Mouse (Mus musculus): ENCODE measurements around the gene Defa35. TPM values are rescaled to one million over a fixed set of nuclear protein-coding genes. Genes with fewer than 3 reads are reported as not detected.
"Not testable (repeated sequence)": the region's sequence is repeated elsewhere in the genome, so short reads cannot be mapped to it uniquely, and the experiment has no call there.

Gene Defa35
- polyA plus RNA-seq (2014; fragmentation: Nextera tagmentation; extraction: Ambion mirVana): not detected in 2 replicates

DNA sequence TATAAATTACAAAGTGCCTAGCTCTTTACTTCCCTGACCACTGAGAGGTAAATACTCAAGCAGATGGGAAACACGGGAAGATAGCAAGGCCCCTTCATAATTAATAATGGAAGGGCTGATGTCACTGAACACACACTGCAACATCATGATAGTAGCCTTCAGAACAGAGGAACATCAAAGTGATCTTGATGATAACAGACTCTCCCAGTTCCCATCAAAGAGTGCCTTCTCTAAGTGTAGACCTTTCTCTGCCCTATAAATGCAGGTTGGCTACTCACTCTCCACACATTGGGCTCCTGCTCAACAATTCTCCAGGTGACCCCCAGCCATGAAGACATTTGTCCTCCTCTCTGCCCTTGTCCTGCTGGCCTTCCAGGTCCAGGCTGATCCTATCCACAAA is at the start of gene Defa35:
Defa35 (plus strand) TSS at position 301 of the 400 bp plus-strand sequence.
- H3K4me3 ChIP-seq (replicated peaks; ENCODE audit: low read depth, low read length); H3K4me2 ChIP-seq (ENCODE audit: low read length); H3K27me3 ChIP-seq (ENCODE audit: control insufficient read depth, insufficient read depth, low read length); H3K9ac ChIP-seq (replicated peaks; ENCODE audit: low read length); H3K36me3 ChIP-seq (ENCODE audit: control insufficient read depth, insufficient read depth, low read length); DNase-seq; H3K27ac ChIP-seq (replicated peaks; ENCODE audit: low read depth, low read length); ATAC-seq (ENCODE audit: low FRiP score, low TSS enrichment); H3K4me1 ChIP-seq (ENCODE audit: control insufficient read depth, insufficient read depth, low read length); H3K9me3 ChIP-seq (ENCODE audit: control insufficient read depth, low read length): not testable (repeated sequence)
- 87% methylated on average over 1 of the region's 1 CpGs for WGBS

DNA sequence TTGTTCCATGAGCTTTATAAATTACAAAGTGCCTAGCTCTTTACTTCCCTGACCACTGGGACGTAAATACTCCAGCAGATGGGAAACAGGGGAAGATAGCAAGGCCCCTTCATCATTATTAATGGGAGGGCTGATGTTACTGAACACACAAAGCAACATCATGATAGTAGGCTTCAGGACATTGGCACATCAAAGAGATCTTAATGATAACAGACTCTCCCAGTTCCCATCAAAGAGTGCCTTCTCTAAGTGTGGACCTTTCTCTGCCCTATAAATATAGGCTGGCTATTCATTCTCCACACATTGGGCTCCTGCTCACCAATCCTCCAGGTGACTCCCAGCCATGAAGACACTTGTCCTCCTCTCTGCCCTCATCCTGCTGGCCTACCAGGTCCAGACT is 39.6 kb upstream of the Defa35 start, which contains the start of gene Defa21:
Defa21 (plus strand) TSS at position 301 of the 400 bp plus-strand sequence.
- H3K4me3 ChIP-seq (replicated peaks; ENCODE audit: low read depth, low read length); H3K36me3 ChIP-seq (ENCODE audit: control insufficient read depth, insufficient read depth, low read length); H3K27me3 ChIP-seq (ENCODE audit: control insufficient read depth, insufficient read depth, low read length); H3K4me1 ChIP-seq (ENCODE audit: control insufficient read depth, insufficient read depth, low read length); DNase-seq; H3K4me2 ChIP-seq (ENCODE audit: low read length); ATAC-seq (ENCODE audit: low FRiP score, low TSS enrichment); H3K27ac ChIP-seq (replicated peaks; ENCODE audit: low read depth, low read length); H3K9ac ChIP-seq (replicated peaks; ENCODE audit: low read length); H3K9me3 ChIP-seq (ENCODE audit: control insufficient read depth, low read length): not testable (repeated sequence)
- no CpG with 5 or more reads among the region's 1 CpGs for WGBS

DNA sequence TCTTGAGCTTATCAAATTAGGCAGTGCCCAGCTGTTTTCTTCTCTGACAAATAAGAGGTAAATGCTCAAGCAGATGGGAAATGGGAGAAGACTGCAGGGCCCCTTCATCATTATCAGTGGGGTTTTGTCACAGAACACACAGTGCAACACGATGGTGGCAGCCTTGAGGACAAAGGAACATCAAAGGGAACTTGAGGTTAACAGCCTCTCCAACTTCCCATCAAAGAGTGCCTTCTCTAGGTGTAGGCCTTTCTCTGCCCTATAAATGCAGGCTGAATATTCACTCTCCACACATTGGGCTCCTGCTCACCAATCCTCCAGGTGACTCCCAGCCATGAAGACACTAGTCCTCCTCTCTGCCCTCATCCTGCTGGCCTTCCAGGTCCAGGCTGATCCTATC is 10.1 kb upstream of the Defa35 start, which contains the start of gene Defa23:
Defa23 (plus strand) TSS at position 301 of the 400 bp plus-strand sequence.
- no CpG with 5 or more reads among the region's 1 CpGs for WGBS
- H3K4me1 ChIP-seq (ENCODE audit: control insufficient read depth, insufficient read depth, low read length); H3K27me3 ChIP-seq (ENCODE audit: control insufficient read depth, insufficient read depth, low read length); ATAC-seq (ENCODE audit: low FRiP score, low TSS enrichment); DNase-seq; H3K4me2 ChIP-seq (ENCODE audit: low read length); H3K36me3 ChIP-seq (ENCODE audit: control insufficient read depth, insufficient read depth, low read length); H3K9me3 ChIP-seq (ENCODE audit: control insufficient read depth, low read length); H3K27ac ChIP-seq (replicated peaks; ENCODE audit: low read depth, low read length); H3K4me3 ChIP-seq (replicated peaks; ENCODE audit: low read depth, low read length); H3K9ac ChIP-seq (replicated peaks; ENCODE audit: low read length): not testable (repeated sequence)

DNA sequence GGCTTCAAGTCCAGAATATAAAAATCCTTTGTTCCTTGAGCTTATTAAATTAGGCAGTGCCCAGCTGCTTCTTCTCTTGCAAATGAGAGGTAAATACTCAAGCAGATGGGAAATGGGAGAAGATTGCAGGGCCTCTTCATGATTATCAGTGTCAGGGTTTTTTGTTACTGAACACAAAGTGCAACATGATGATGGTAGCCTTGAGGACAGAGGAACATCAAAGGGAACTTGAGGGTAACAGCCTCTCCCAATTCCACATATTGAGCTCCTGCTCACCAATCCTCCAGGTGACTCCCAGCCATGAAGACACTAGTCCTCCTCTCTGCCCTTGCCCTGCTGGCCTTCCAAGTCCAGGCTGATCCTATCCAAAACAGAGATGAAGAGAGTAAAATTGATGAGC is 19.3 kb downstream of the Defa35 start, which contains the start of gene Defa25:
Defa25 (plus strand) TSS at position 301 of the 400 bp plus-strand sequence.
- H3K9ac ChIP-seq (replicated peaks; ENCODE audit: low read length); H3K4me1 ChIP-seq (ENCODE audit: control insufficient read depth, insufficient read depth, low read length); H3K4me2 ChIP-seq (ENCODE audit: low read length); ATAC-seq (ENCODE audit: low FRiP score, low TSS enrichment); H3K27ac ChIP-seq (replicated peaks; ENCODE audit: low read depth, low read length); H3K36me3 ChIP-seq (ENCODE audit: control insufficient read depth, insufficient read depth, low read length); H3K27me3 ChIP-seq (ENCODE audit: control insufficient read depth, insufficient read depth, low read length); DNase-seq; H3K9me3 ChIP-seq (ENCODE audit: control insufficient read depth, low read length); H3K4me3 ChIP-seq (replicated peaks; ENCODE audit: low read depth, low read length): not testable (repeated sequence)

DNA sequence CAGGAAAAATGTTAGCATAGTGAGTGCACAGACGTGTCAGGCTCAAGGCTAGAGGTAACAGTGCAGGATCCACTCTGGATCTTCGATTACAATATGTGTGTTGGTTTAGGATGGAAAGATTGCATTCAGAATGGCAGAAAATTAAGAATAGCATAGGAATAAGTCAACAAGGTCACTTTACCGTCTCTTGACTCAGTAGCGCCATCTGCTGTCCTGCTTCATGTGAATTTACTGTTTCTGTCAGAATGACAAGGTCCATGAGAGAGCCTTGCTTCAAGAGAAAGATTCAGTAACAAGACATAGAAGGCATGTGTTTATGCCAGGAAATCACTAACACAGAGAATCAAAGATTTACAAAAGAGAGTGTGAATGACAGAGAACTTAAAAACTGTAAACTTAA is 28.3 kb downstream of the Defa35 start:
- WGBS: 38% methylated on average over 4 of the region's 4 CpGs
- no peak overlapping the region for H3K9ac ChIP-seq (replicated peaks; ENCODE audit: low read length)
- no peaks in the 10 kb centered on the region for H3K4me1 ChIP-seq (ENCODE audit: control insufficient read depth, insufficient read depth, low read length)
- H3K4me2 ChIP-seq (ENCODE audit: low read length): no peak overlapping the region
- DNase-seq: peak; percentile 0
- H3K9me3 ChIP-seq (ENCODE audit: control insufficient read depth, low read length): peaks cover 11% of the 10 kb centered on the region; the same call in 1 of the 2 replicates
- H3K27ac ChIP-seq (replicated peaks; ENCODE audit: low read depth, low read length): no peak overlapping the region
- no peak for ATAC-seq (ENCODE audit: low FRiP score, low TSS enrichment)
- H3K4me3 ChIP-seq (replicated peaks; ENCODE audit: low read depth, low read length): no peak overlapping the region
- no peaks in the 10 kb centered on the region for H3K36me3 ChIP-seq (ENCODE audit: control insufficient read depth, insufficient read depth, low read length)
- no peaks in the 10 kb centered on the region for H3K27me3 ChIP-seq (ENCODE audit: control insufficient read depth, insufficient read depth, low read length)

DNA sequence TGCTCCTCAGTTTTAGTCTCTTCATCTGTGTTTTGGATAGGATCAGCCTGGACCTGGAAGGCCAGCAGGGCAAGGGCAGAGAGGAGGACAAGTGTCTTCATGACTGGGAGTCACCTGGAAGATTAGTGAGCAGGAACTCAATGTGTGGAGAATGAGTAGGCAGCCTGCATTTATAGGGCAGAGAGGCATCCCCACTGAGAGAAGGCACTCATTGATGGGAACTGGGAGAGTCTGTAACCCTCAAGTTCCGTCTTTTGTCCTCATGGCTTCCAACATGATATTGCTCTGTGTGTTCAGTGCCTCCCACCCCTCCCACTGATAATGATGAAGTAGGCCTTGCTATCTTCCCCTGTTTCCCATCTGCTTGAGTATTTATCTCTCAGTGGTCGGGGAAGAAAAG is 31.1 kb downstream of the Defa35 start, which contains the start of gene Gm14851:
Gm14851 (minus strand) TSS at position 101 of the 400 bp plus-strand sequence.
- H3K4me3 ChIP-seq (replicated peaks; ENCODE audit: low read depth, low read length); H3K27me3 ChIP-seq (ENCODE audit: control insufficient read depth, insufficient read depth, low read length); ATAC-seq (ENCODE audit: low FRiP score, low TSS enrichment); H3K36me3 ChIP-seq (ENCODE audit: control insufficient read depth, insufficient read depth, low read length); H3K27ac ChIP-seq (replicated peaks; ENCODE audit: low read depth, low read length); H3K9ac ChIP-seq (replicated peaks; ENCODE audit: low read length); H3K4me2 ChIP-seq (ENCODE audit: low read length); H3K4me1 ChIP-seq (ENCODE audit: control insufficient read depth, insufficient read depth, low read length); DNase-seq: not testable (repeated sequence)
- WGBS: 60% methylated on average over 1 of the region's 2 CpGs
- H3K9me3 ChIP-seq (ENCODE audit: control insufficient read depth, low read length): peaks cover 11% of the 10 kb centered on the region; the same call in 1 of the 2 replicates

Other genes with a start within 250 kb of the Defa35 start
- gene Defb33, start 172.4 kb upstream of the Defa35 start, polyA plus RNA-seq (2014; fragmentation: Nextera tagmentation; extraction: Ambion mirVana): not detected in 2 replicates
- gene Gm15056, start 162.4 kb upstream of the Defa35 start, polyA plus RNA-seq (2014; fragmentation: Nextera tagmentation; extraction: Ambion mirVana): not detected in 2 replicates
- not detected in 2 replicates for gene Gm6040, start 143.0 kb upstream of the Defa35 start, polyA plus RNA-seq (2014; fragmentation: Nextera tagmentation; extraction: Ambion mirVana)
- gene AY761185, start 120.3 kb upstream of the Defa35 start, polyA plus RNA-seq (2014; fragmentation: Nextera tagmentation; extraction: Ambion mirVana): not detected in 2 replicates
- not detected in 2 replicates for gene Defa21, start 39.5 kb upstream of the Defa35 start, polyA plus RNA-seq (2014; fragmentation: Nextera tagmentation; extraction: Ambion mirVana)
- not detected in 2 replicates for gene Defa23, start 10.0 kb upstream of the Defa35 start, polyA plus RNA-seq (2014; fragmentation: Nextera tagmentation; extraction: Ambion mirVana)
- not detected in 2 replicates for gene Defa25, start 19.4 kb downstream of the Defa35 start, polyA plus RNA-seq (2014; fragmentation: Nextera tagmentation; extraction: Ambion mirVana)
- not detected in 2 replicates for gene Gm14851, start 31.0 kb downstream of the Defa35 start, polyA plus RNA-seq (2014; fragmentation: Nextera tagmentation; extraction: Ambion mirVana)
- gene Defa30, start 69.6 kb downstream of the Defa35 start, polyA plus RNA-seq (2014; fragmentation: Nextera tagmentation; extraction: Ambion mirVana): not detected in 2 replicates
- gene Defa22, start 97.2 kb downstream of the Defa35 start, polyA plus RNA-seq (2014; fragmentation: Nextera tagmentation; extraction: Ambion mirVana): not detected in 2 replicates
- gene Defa31, start 126.6 kb downstream of the Defa35 start, polyA plus RNA-seq (2014; fragmentation: Nextera tagmentation; extraction: Ambion mirVana): not detected in 2 replicates
- gene Gm15293, start 136.5 kb downstream of the Defa35 start, polyA plus RNA-seq (2014; fragmentation: Nextera tagmentation; extraction: Ambion mirVana): not detected in 2 replicates
- not detected in 2 replicates for gene Gm15292, start 184.7 kb downstream of the Defa35 start, polyA plus RNA-seq (2014; fragmentation: Nextera tagmentation; extraction: Ambion mirVana)